Mouse (Mus musculus) kidney, postnatal 14 days (tissue): Measurements from ENCODE around the gene Tdrd9.

Experiments used
- DNase-seq: peaks from one replicate; pipeline ENCODE4 v3.0.0; 2022; ENCODE audit warnings: mixed read lengths

The Tdrd9 gene

DNA sequence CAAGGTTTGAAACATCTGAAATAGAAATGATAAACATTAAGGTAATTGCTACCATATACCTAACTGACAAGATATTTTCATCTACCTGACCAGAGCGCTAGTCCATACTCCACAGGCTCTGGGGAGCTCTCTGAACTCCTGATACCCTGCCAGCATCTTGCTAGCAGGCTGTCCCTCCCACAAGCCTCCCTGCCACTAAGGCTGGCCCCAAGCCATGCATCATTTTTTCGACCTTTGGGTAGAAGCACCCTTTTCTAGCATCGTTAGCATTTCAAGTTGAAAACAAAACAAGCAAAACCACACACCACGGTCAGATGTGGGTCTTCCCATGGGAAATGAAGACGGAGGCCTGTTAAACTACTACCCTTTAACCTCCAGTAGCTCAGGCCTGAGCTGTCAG is 8.0 kb upstream of the Tdrd9 start:
- DNase-seq: peak; percentile 64

DNA sequence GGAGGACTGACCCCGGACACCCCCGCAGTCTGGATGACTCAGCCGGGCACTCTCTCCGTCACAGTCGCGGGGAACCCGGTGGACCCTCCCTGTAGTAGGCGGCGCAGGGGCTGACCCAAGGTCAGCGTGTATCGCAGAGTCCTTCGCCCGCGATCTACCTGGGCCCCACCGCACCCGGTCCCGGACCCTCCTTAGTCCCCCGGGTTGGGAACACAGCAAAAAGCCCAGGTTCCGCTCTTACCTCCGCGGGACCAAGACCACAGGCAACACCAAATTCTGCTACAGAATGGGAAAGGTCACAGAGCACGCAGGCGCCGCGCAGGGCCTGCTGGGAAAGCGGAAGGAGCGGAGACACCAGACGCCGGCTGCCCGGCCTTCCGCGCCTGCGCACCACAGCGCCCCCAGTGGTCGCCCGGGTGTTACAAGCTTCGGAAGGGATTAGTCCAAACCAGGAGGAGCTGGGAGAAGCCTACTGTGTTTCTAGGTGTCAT is 4.6 kb upstream of the Tdrd9 start, which contains the start of gene Atp5mpl:
Atp5mpl (minus strand) TSS at position 295 of the 491 bp plus-strand sequence.
- DNase-seq: peak; percentile 97

DNA sequence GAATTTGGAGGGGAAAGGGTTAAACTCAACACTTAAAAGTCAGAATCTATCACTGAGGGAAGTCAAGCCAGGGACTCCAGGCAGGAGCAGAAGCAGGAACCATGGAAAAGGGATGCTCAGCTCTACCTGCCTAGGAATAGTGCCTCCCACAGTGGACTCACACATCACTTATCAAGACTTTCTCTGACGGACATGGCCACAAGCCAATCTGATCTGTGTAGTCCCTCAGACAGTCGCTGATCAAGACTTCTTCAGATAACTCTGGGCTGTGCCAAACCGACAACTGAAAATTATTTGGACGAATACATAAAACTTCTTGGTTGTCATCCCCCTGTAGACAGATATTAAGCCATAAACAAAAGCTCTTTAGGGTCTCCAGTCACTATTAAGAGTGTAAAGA is 1.3 kb upstream of the Tdrd9 start:
- no peak for DNase-seq

DNA sequence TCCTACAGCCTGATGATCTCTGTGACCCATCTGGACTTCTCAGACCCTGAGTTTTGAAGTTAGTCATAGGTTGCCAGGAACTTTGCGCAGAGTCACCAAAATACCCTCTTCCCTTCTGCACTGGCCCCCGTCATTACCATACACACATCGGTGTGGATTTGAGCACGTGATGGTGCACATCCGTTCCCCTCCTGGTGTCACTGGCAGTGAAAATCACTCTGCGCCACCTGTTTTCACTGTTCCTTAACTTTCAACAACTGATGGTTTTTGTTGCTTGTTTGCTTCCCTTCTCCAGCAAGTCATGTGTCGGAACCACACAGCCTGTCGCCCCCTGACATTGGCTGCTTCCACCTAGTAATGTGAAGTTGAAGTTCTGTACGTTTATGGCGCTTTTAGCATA is 1.1 kb downstream of the Tdrd9 start:
- no peak for DNase-seq

DNA sequence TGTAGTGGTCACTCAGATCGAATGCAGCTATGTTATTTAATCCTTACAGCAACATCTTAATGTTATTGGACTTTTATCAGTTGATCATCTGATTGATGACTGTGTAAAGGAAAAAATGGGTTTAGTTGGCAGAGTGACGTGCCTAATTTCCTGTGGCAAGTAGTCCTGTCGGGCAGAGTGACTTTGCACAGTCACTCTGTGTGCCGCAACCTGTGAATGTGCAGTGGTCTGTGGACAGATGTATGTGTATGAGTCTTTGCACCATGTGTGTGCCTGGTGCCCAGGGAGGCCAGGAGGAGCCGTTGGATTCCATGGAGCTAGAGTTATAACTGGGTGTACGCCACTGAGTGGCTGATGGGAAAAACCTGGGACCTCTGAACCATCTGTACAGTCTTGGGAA is 3.2 kb downstream of the Tdrd9 start:
- DNase-seq: no peak

DNA sequence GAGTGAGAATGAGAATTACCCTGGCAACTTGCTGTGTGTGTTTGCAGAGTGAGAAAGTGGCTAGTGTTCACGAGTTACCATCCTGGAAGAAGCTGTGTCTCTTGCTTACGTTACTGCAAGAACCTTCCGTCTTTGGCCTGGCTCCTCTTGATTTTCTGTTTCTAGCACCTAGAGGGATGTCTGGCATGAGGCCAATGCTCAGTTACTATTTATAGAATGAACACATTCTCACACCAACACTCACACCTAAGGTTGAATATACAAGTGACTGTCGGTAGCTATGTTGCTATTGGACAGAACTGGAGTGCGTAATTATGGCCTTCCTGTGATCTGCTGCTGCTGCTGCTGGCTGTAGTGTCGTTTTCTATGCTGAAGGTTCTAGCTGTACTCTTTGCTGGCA is 5.8 kb downstream of the Tdrd9 start:
- peak; percentile 44 for DNase-seq

DNA sequence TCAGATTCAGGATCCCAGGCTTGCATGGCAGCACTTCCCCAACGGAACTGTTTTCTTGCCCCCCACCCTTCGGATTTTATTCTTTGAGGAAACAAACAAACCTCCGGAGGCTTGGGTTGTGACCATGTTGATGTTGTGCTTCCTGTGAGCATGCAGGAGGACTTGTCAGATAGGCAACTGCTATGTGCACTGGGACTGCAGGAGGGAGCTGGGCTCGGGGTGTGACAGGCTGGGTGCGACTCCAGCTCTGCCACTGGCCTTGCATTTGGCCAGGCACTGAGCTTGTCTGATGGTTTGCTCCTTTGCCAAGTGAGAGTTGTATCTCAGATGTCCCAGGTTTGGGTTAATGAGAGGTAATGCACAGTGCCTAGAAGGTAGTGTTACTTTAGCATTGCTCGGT is 6.9 kb downstream of the Tdrd9 start:
- no peak for DNase-seq

DNA sequence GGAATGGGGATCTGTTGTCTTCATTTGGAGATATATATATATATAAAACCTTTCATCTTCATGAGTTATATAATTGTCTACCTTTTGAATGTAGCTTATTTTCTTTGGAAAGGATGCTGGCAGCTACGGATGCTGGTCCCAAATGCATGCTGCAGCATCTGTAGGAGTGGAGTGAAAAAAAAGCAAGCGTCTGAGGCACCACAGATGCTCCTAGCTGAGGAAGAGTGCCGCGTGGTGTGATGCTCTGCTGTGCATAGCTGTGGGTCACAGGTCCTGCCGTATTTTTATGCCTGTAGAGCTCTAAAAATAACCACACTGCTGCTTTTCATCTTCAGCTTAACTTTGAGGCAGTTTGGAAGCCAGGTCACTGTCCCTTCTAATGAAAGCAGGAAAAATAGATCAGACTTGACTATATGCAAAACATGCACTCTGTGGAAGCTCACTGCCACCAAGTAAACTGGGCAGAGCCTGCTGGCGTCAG is 9.6 kb downstream of the Tdrd9 start, which contains the start of gene Rd3l:
Rd3l (minus strand) TSS at position 431 of the 481 bp plus-strand sequence.
- DNase-seq: no peak

DNA sequence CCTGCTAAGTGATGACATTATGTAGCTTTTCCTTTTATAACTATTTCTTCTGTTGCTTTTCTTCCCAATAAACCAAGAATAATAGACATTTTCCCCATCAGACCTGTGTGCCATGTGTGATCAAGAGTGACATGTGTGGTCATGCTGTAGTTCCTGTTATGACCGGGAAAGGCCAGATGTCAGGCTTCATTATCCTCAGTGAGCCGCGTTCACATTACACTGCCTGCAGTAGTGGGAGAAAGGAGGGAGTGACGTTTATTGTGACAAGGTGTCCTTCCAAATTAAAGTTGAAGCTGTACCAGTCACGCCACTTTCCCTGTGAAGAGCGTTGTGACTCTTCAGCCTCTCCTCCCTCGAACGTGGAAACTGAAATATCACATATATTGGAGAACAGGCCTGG is 10.5 kb downstream of the Tdrd9 start:
- no peak for DNase-seq

DNA sequence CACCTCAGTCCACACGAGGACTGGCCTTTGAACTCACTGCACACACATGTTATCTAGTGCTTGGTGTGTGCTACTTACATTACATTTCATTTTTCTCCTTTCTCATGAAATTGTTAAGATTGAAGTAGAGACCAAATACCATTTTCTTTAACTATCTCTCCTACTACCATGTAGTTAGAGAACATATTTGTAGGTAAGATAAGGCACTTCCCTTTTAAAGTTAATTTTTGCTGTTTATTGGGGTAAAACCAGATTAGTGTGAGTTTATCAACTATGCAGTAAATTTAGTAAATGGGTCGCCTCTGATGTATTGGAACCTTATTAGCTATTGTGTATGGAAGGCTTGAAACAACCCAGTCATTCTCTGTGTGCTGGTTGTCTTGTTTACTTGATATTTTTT is 11.8 kb downstream of the Tdrd9 start:
- no peak for DNase-seq

DNA sequence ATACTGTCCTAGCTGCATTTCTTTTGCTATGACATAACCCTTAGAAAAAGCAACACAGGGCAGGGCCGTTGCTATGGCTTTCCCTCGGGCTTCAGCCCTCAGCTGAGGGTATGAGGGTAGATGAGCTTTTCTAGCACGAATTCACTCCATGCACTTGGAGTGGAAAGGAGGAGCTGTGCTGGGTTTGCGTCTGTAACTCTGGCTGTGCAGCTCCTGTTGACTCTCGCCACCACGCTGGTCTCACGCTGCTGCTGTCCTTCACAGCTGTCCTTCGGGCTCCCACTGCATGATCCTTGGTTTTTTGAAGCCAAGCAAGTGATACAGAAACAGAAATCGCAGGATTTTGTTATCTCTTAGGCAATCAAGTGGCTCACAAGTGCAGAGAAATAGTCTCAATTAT is 15.4 kb downstream of the Tdrd9 start:
- no peak for DNase-seq

DNA sequence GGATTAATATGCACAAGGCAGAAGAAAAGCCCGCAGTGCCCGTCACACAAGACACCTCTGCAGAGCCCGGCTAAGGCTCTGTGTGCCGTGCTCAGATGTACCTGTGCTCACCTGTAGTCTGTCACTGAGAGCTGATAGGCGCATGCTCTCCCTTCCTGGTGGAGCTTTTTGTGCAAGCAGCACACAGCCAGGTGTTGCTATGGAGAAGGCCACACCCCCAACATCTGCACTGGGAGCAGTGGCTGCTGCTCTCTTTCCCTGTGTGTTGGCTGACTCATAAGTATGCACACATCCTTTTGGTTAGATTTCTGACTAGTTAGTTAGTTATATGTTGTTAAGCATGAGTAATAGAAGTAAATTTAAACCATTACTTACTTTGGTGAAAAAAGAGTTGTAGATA is 21.3 kb downstream of the Tdrd9 start:
- DNase-seq: no peak

DNA sequence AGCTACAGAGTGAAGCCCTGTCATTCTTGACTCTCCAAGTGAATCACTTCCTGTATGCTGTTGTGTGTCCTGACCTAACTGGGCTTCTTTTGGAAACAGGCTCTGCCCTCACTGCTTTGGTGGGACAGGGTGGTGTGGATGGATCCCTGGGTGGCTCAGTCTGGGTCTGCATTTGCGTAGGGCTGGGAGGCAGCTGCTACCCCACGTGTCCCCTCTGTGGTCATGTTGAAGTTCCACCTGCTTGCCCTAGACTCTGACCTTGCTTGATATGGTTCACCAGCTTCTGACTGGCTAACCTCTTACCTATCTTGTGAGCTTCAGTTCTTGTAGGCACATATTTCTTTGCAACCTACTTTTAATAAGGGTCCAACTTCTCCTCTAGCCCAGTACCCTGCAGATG is 23.8 kb downstream of the Tdrd9 start:
- DNase-seq: no peak

DNA sequence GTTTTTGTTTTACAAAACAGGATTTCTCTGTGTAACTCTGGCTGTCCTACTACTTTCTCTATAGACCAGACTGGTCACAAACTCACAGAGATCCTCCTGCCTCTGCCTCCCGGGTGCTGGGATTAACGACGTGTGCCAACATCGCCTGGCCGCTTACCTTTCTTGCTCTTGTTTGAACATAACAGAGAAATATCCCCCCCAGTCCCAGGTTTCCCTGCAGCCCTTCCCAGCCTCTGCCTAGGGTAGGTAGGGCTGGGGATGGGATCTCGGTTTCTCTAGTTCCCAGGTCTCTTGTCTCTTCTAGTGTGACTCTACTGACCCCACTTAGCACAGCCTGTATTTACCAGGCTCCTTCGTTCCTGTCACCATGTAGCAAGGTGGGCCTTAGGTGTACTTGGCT is 28.4 kb downstream of the Tdrd9 start:
- no peak for DNase-seq

DNA sequence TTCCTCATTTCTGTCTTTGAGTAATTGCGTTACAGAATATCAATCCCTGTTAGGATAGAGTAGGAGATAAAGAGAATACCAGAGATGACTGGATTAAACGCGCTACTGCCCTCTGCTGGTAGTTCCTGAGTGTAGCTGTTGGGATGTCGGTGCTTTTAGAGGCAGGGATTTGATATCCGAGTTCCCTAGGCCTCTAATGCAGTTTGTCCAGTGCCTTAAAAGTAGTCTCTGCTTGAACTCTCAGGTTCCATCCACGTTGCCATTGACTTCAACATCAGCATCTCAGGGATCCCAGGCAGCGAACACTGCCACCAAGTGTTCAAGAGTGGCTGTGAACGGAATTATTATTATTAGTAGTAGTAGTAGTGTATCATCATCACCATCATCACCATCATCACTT is 29.9 kb downstream of the Tdrd9 start:
- DNase-seq: peak; percentile 73

DNA sequence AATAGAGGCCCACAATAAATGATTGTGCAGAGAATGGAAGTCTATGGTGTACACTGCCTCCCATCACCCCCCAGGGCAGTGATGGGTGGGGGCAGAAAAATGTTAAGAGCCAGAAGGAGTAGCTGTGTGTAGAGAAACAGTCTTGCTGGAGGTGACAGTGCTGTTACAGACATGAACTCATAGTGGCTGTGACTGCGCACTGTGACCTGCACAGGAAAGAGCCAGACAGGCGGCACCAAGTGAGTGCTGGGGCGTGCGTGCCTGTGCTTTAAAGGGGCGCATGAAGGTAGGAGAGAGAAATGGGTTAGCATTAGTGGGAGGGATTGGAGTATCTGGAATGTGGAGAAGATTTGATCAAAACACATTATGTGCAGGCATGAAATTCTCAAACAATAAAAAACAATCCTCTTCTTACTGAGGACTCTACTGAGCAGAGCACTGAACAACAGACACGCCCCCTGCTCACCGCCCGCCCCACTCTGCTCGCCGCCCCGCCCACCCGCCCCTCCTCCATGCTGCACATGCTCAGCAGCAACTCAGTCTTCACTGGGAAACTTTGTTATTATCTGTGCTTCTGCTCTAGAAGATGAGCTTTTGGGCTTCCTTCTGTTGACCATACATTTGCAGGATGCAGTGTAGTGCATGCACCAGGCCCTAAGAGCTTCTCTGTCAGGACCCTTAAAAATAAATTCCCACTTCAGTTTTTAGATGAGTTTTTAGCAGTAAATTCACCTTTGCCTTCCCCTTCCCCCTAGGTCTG is 41.3 kb downstream of the Tdrd9 start:
- DNase-seq: peak; percentile 32

DNA sequence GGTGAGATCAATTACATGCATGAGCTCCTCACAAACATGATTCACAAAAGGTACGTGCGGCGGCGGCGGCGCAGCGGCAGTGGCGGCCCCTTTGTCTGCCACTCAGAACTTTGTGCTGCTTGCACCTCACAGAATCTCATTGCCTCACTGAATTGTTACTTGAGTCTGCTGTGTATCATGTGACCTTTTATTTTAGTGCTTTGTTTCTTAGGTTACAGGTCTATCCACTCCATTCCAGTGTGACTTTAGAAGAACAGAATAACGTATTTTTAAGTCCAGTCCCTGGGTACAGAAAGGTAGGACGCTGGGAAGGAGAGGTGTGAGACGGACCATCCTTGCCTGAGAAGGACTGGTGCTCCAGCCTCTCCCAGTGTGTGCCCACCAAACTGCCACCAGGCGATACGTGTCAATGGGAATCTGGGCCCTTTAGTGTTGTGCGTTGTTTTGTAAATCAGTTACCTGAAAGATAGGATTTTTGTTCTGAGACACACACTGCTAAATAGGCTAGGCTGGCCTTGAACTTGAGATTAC is 42.0 kb downstream of the Tdrd9 start:
- DNase-seq: no peak

DNA sequence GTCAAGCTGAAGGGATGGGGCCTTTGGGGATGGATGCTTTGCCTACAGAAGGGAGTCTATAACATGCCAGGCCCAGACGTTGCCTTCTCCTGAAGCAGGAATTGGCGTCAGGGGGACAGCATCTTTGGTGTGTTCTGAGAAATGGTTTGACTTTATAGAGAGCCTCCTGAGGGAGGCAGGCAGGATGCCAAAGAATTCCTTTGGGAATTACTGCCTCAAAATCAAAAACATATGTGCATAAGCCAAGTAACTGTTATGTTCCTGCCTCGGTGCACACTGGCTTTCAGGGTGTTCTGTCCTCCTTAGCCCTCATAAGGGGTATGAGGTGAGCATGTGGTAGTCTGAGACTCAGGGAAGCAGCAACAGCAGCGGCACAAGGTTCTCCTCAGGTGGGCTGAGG is 45.0 kb downstream of the Tdrd9 start:
- no peak for DNase-seq

DNA sequence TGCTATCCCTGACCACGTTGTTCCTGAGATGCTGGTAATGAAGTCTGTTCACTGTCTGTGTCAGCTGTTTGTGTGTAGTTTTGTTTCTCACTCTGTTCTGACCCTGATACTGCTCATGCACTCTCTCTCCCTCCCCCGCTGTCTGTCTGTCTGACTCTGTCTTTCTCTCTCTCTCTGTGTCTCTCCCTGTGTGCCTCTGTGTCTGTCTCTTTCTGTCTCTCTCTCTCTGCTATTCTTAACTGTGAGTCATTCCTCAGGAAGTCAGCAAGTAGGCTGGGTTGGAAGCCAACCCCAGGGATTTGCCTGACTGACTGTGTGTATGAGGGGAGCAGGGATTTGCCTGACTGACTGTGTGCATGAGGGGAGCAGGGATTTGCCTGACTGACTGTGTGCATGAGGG is 51.9 kb downstream of the Tdrd9 start:
- no peak for DNase-seq

DNA sequence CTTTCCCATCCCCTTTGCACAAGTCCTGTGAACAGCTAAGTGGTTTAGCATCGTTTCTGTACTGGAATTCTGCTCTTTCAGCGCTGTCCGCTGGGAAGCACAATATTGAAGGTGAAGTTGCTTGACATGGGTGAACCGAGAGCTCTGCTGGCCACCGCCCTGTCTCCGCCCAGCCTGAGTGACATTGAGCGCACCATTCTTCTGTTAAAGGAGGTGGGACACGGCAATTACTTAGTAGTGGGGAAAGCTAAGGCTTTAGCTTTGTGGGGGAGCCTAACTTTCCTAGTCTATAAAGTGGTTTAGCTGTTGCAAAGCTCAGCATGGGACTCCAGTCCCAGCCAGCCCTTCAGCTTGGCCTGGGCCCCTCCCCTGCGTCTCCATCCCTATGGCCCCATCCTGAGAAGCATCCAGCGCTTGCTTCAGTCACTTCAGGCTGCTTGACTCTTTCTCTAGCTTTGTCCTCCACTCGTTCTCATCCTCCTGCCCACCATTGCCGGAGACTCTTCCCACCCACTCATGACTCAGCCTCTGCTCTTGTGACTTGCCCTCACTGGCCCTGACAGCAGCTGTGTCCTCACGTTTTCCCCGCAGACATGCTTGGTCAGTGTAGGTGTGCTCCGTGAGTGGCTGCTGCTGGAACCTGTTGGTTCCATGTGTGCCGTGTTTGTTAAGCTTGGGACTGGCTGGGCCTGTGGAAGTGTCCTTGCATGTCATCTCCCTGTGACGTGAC is 53.4 kb downstream of the Tdrd9 start:
- DNase-seq: no peak

DNA sequence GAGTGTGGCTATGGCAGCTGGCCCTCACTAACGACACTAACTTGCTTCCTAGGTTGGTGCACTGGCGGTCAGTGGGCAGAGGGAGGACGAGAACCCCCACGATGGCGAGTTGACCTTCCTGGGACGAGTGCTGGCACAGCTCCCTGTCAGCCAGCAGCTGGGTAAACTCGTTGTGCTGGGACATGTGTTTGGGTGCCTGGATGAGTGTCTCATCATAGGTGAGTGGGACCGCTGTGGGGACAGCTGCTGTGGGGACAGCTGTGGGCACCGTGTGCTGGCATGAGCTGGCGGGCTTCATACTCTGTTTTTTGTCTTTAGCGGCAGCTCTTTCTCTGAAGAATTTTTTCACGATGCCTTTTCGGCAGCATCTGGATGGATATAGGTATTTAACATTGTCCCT is 54.1 kb downstream of the Tdrd9 start:
- no peak for DNase-seq

DNA sequence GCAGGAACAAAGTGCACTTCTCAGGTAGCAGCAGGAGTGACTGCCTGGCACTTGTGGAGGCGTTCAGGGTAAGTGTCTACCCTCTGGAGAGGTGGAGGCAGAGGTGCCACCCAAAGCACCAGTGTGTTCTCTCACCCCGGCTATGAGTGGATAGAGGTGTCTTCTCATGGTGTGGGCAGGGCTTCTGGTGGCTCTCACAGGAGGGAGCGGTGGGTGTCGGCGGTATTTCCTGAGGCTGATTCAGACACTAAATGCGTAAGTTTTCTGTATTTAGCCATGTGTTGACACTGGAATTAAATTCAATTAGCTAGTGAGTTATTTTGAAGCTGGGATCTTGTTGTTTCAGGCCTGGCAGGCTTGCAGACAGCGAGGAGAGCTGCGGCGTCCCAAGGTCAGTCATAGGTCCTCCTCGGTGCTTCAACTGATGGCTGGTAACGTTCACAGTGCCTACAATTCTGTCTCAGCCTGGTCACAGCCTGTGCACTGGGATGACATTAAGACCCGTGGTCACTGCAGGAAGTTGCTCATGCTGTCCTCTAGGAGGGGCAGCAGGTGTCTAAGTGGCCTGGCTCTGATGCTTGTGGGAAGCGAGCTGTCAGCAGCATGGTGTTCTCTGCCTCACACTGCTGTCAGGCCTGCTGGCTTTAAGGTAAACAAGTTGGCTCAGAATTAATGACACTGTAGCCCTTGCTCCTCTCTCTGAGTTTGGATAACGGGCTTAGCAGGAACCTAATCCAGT is 54.7 kb downstream of the Tdrd9 start:
- no peak for DNase-seq

DNA sequence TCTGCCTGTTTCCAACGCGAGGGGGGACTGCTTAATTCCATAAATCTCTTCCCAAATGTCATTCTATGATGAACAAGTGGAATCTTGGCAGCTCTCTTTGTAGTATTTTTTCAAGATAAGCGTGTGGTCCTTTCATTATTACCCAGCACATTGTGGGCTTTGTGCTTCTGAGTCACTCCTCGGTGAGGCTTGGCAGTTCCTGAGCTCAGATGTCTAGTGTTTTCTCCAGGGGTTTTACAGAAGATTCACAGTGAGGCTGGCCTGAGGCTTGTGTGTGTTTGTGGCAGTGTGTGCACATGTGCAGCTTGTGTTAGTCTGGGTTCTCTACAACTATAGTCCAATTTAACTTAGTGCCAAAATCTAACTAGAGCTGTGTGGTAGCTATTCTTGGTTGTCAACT is 56.0 kb downstream of the Tdrd9 start:
- DNase-seq: no peak
